Mouse (Mus musculus): ENCODE measurements around the gene Ajuba.
"Not testable (repeated sequence)": the region's sequence is repeated elsewhere in the genome, so short reads cannot be mapped to it uniquely, and the experiment has no call there.

The Ajuba gene

DNA sequence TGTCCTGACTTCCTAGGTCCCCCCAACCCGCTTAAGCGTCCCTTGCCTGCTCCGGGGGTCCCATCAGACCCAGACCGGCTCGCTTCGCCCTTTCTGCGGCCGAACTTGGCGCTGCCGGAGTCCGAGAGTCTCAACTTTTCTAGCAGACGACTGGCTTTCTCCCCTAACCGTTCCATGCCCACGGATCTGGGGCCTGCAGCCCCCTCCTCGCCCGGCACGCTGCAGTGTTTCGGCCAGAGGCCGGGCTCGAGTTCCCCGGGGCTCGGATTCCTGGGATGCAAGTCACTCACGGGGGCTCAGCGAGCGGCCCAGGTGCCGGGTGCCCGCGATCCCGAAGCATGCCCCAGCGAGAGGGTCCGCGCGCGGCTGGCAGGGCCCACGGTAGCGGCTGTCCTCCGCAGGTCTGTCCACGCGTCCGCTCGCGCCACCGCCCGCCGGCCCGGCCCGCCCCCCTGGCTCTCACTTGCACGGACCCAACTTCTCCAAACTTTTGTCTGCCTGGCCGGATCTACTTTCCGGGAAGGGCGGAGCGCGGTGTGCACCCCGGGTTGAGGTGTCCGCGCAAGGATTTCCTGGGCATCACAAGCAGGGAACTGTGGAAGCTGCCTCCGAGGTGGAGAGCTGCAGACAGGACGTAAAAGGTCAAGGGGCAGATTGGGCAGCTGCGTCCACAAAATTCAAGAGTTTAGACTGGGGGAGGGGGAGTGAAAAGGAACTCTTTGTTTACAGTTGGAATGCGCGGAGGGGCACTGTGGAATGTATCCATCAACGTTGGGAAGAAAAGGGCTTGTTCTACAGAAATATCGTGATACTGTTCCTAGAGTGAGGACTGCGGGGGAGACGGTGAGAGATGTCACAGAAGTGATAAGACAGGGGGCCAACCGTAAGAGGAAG, at the start of gene Ajuba:
Gene Ajuba (minus strand): TSS at position 470 of the 894 bp plus-strand sequence.
- no peak for DNase-seq (ENCODE audit: low read depth)

DNA sequence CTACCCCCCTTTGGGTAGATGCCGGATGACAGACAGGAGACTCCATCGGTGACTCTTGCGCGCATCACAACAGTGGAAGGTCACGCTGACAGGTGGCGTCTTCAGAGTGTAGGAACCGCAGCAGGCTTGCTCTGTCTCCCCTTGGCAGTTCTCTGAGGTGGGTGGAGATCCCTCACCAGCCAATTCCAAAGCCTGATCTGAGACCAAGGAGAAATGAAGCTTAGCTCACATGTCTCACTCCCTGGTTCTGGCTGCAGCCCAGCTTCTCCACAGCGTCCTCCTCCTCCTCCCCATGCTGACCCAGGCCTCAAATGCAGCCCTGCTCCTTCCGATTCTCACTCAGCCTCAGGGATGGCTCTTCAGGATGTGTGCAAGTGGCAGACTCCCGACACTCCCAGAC, 47.6 kb upstream of the Ajuba start:
- no peak for DNase-seq (ENCODE audit: low read depth)

DNA sequence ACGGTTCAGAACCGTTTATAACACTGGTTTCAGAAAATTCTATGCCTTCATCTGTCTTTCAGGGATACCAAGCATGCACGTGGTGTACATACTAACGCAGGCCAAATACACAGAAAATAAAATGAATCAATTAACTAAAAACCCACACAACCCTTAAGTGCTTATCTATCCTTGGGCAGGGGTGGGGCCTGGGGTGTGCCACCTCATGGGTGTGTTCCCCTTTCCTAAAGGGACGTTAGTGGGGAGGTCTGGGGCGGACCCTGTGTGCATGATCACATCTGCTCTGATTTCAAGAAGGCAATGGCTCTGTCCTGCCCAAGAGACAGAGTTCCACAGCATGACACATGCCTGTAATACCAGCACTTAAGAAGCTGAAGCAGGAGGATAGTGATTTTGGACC, 46.0 kb upstream of the Ajuba start:
- no peak for DNase-seq (ENCODE audit: low read depth)

DNA sequence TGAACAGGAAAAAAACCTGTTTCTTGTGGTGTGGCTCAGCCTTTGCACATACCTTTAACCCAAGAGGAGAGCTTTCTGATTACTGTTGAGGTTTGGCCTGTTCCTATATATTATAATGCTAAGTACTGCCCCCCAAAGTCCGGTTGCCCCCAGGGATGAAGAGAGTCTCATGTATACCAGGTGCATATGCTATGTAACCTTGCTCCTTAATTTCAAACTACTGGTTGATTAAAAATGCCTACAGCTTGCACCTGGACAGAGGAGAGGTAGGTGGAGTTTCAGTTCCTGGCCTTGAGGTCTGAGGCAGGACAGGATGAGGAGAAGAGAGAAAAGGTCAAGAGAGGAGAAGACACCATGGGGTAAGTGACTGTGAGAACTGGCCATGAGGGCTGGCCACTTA, 43.8 kb upstream of the Ajuba start, which contains the start of gene Psmb11:
Gene Psmb11 (plus strand): TSS at position 301 of the 400 bp plus-strand sequence.
- no peak for DNase-seq (ENCODE audit: low read depth)

DNA sequence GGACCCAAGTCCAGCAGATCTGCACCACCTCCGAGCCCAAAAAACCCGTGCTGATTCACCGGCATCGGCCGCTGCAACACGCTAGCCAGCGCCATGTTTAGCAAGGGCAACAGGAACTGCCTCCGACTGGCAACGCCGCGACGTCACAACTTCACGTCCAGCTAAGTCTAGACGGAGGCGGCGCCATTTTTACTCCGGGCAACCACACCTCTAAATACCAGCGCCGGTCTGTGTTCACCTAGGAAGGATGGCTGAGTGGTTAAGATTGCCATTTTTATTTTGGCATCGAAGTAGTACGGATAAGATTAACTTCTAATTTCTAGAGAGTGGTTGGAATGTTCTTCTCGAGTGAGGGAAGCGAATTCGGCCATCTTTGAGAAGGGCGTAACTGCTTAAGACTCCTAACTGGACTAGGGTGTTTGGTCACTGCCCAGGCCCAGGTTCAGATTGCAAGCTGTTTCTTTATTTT, 40.6 kb upstream of the Ajuba start, which contains the start of gene Psmb5:
Gene Psmb5 (minus strand): TSS at position 126 of the 469 bp plus-strand sequence.
- peak; percentile 85 for DNase-seq (ENCODE audit: low read depth)

DNA sequence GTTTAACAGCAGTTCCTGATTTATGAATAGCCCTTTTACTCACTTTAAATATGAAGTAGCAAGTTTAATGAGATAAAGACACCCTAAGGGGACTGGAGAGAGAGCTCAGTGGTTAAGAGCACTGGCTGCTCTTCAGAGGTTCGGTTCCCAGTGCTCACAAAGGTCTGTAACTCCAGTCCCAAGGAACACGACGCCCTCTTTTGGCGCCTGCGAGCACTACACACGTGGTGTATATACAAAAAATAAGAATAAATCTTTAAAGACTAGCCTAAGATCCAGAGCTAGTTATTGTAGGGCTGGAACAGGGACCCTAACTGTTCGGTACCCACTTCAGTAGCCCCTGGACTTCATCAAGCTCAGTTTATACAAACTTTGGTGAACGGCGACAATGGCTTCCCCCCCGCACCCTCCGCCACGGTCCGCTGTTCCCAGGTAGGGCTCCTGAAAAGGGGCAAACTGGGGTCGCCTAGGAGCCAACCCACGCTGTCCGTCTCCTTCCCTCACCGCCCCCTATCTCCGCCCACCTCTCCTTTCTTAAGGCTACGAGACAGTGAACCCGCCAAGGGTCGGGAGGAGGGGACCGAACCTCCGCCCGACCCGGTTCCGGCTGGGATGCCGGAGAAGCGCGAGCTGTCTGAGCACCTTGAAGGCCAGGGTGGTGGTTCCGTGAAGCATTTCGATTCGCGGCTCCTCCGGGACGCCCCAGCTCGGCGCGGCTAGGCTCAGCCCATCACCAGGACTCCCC, 40.0 kb upstream of the Ajuba start:
- DNase-seq (ENCODE audit: low read depth) = no peak

DNA sequence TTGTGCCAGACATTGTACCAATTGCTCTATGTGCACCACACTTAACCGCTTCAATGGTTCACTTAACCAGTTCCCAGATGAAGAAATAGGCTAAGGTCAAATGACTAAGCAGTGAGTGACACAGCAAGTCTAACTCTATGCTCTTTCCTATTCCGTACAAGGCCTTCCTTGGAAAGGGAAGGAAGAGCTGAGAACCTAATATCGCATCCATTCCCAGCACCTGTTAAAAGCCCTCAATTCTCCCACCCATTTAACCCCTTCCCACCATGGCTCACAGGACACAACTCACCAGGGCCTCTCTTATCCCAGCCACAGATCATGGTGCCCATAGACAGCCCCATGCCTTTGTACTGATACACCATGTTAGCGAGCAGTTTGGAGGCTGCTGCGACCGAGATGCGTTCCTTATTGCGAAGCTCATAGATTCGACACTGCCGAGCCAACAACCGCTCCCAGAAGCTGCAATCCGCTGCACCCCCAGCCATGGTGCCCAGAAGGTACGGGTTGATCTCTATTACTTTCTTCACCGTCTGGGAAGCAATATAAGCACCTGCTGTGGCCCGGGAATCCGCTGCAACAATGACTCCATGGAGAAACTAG, 39.0 kb upstream of the Ajuba start:
- DNase-seq (ENCODE audit: low read depth) = no peak

DNA sequence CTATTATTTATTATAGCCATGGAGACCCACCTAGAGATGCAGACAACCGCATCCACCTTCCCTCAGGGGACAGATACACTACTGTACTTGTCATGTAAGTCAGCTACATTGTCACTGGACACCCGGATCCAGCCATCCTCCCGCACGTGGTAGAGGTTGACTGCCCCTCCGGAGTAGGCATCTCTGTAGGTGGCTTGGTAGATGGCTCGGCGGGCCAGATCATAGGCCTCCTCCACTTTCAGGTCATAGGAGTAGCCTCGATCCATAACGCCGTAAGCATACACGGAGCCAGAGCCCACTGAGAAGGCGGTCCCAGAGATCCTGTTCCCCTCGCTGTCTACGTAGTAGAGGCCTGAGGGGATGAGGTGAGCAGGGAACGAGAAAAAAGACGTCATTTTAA, 36.8 kb upstream of the Ajuba start:
- not testable (repeated sequence) for DNase-seq (ENCODE audit: low read depth)

DNA sequence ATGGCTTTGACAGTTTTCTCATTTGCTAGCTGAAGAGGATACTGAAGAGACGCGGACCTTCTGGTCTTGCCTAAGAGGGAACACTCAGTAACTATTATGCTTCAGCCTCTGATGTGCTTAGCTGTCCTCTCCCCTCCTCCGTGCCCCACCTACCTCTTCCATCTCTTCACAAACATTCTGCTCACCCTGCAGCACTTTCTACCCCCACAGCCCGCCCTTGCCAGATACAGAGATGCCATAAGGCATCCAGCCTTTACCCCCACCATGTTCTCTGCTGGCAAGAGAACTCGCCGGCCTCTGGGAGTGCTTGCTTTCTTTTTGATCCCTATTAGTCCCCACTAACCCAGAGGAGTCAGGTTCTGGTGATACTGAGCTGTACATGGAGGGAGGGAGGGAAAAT, 33.3 kb upstream of the Ajuba start:
- DNase-seq (ENCODE audit: low read depth) = no peak

DNA sequence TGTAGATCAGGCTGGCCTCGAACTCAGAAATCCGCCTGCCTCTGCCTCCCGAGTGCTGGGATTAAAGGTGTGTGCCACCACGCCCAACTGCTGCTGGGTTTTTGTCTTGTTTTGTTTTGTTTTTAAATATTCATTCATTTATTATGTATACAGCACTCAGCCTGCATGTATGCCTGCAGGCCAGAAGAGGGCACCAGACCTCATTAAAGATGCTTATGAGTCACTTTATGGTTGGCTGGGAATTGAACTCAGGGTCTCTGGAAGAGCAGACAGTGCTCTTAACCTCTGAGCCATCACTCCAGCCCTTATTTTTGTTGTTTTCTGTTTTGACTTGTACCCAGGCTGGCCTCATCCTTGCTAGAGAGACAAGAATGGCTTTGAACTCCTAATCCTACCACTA, 32.6 kb upstream of the Ajuba start:
- no peak for DNase-seq (ENCODE audit: low read depth)

DNA sequence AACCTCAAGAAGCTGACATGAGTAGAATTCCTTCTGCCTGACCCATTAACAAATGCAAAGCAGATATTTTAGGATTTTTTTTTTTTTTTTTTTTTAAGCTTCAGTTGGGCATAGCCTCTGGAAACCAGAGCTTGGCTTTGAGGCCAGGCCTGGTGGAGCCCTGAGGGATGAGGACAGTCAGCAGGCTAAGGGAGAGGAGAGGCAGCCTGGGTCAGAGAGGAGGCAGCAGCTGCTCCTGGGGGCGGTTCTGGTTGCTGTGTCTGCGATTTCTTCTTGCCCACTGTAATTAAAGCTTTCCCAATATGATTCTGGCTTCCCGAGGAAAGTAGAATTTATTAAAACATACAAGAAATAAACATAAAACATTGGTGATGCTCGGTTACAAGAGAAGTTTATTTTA, 31.9 kb upstream of the Ajuba start:
- DNase-seq (ENCODE audit: low read depth) = no peak

DNA sequence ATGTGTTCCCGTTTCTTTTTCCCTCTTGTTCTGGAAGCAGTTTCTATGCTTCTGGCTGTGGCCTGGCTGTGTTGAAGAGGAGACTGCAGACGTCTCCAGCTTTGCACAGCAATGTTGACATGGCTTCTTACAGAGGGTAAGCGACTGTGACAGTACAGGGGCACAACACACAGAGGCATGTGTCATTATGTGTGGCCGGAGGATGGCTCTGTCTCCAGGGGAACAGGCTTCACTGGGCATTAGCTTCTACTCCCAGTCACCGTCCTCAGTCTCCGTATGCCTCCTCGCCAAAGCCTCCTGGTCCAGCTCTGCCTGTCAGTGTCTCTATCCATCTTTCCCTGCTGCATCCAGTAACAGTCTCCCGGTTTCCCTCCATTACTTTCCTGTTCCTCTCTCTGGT, 29.9 kb upstream of the Ajuba start:
- no peak for DNase-seq (ENCODE audit: low read depth)

DNA sequence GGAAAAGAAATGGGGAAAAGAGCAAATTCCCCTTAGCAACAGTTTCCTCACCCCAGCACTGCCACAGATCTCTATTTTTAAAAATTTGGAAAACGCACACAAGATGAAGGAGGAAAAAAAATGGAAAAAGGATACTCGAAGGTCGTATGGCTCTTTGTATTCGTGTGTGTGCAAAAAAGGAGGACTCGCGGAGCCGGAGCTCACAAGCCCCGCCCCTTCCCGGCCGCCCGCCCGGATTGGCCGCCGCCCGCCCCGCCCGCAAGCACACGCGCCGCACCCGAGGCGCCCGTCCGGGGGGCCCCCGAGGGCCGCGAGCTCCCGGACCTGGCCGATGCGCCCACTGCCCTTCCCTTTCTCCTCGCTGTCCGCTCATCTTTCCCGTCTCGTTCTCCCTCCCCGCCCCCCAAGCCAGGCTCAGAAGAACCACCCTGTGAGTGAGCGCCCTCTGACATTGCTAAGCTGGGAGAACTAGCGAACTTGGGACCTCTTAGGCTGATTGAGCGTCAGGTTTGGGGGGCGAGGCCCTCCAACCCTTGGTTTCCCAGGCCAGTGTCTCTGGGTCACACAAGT, 28.5 kb upstream of the Ajuba start, which contains the start of gene 4931414P19Rik:
Gene 4931414P19Rik (minus strand): TSS at position 242 of the 570 bp plus-strand sequence.
- DNase-seq (ENCODE audit: low read depth) = no peak

DNA sequence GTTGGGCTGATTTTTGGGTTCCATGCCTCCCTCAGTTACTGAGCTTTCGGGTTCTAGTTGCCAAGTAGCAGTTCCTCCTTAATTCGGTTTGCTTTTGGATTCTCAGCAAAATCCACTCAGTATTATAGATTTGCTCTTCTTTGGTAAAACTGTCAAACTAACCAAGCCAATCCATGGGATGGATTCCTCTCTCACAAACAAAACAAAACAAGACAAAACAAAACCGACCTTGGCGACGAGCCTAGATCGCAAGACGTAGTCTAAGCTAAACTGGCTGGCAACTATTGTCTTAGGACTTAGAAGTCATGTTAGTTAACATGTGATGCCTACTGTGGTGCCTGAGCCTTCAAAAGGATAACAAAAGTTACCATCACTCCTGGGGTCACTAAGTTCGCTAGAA, 26.3 kb upstream of the Ajuba start:
- no peak for DNase-seq (ENCODE audit: low read depth)

DNA sequence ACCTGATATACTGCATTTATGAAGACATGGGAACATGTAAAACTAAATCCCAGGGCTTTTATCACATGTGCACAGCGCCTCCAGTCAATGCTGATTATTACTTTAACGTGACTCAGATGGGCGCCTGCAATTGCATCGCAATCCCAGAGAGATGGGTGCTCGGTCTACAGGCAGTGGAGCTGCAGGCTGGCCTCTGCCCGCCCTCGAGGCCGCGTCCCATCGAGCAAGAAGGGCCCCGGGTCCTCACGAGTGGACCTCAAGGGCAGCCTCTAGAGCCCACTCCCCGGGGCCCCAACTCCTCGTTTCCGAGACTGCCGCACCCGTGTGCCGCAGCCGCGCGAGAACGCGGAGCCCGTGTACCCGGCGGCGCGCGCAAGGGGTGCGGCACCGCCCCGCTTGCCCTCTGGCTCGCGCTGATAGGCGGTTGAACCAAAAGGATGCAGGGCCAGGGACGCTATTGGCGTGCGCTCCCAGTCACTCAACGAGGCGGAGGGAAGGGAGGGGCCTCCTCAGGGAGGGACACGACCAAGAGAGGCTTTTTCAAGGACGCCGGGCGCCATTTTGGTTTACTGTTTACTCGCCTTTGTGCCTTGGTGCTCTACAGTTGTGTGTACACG, 25.8 kb upstream of the Ajuba start:
- peak; percentile 95 for DNase-seq (ENCODE audit: low read depth)

DNA sequence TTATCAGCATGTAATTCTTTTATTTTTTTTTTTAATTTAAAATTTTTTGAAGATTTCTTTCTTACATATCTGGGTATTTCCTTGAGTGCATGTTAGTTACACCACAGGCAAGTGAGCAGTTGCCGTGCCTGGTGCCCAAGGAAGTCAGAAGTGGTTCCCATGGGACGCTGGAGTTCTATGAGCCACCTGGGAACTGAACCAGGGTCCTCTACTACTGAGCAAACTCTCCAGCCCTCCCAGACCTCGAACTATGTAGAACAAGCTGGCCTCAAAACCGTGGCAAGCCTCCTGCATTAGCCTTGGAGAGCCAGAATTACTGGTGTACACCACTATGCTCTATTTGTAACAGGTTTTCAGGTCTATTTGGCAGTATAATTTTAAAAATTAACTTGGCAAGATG, 25.3 kb upstream of the Ajuba start:
- DNase-seq (ENCODE audit: low read depth) = no peak

DNA sequence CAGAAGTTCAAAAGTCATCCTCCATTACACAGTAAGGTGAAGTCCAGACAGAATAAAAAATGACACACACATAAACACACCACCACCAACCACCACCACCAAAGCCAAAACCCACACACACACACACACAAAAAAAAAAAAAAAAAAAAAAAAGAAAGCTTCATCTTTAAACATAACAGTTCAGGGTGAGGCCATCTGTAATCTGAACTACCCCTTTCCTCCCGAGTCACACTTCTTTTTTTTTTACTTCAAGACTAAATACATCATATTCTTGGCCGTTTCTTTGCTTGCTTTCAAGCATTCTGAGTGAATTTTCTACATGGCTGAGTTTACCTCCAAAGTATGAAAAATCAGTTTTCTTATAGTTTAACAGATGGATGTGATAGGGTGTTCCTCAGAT, 24.2 kb upstream of the Ajuba start:
- no peak for DNase-seq (ENCODE audit: low read depth)

DNA sequence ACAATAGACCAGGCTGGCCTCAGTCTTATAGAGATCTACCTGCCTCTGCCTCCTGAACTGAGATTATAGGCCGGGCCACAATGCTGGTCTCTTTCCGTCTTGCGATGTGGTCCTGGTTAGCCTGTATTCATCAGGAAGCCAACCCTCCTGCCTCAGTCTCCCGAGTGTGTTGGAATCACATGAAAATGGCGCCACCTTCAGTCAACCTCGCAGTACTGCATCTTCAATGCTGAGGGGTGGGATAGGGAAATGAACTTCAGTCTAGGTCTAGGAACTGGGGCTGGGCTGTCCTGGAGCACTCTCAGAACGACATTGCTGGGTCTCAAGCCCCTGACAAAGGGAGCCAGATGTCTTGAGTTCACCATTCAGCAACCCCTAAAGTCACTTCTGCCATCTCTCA, 19.7 kb upstream of the Ajuba start:
- no peak for DNase-seq (ENCODE audit: low read depth)

DNA sequence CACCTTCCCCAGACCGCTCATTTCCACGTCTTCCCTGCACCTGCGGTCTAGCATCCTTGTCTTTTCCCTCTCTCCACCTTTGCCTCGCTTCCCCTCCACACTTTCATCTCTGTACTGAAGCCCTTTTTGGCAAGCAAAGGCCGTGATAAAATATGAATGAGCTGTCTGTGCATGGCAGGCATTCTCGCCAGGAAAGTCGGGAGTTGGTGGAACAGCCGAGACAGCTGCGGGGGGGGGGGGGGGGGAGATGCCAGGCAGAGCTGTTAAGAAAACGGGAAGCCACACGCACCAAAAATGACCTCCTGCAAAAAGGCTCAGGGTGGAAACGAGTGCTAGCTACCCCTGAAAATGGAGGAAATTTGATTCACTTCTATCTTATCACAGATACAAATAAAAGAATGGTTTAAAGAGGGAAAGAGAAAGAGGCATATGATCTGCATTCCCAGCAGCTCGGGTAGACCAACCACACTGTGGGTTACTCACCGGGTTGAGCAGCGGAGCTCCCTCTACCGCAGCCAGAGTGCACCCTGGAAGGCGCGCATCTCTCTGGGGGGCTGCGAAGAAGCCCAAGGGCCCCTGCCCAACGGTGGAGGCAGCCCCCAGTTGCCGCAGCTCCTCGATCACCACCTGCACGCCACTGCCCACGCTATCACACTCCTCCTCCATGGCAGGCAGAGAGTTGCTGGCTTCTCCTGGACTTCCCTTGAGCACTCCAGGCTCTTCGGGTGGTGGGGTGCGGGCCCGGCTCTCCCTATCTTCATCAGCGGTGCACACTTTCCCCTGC, 17.5 kb upstream of the Ajuba start:
- DNase-seq (ENCODE audit: low read depth) = no peak

DNA sequence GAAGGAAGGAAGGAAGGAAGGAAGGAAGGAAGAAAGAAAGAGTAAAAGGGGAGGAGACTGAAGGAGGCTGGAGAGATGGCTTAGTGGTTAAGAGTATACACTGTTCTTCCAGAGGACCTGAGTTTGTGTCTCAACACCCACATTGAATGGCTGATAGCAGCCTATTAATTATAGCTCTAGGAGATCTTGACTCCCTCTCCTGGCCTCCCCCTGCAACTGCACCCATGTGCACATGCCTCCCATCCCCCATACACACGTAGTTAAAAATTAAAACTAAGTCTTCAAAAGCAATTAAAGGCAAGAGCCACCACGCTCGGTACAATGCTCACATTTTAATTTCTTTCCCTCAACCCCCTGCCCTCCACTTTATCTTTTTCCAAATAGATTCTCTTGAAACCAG, 16.7 kb upstream of the Ajuba start:
- DNase-seq (ENCODE audit: low read depth) = no peak

Measured in c-Kit-positive CD71-positive TER-119-negative erythroid progenitor cells, embryonic 14.5 days (primary cell).